Mouse (Mus musculus) limb, embryonic 11.5 days (tissue): Measurements from ENCODE around the gene St13. TPM values are rescaled to one million over a fixed set of nuclear protein-coding genes. Genes with fewer than 3 reads are reported as not detected.

Source experiments
- ATAC-seq: fragments of 200-750 bp; cut with Nextera tagmentation; 2 replicates; pipeline ENCODE4 v1.8.0; 2017; ENCODE audit warnings: low read depth; ENCODE audit not compliant: insufficient number of reproducible peaks, low FRiP score, low TSS enrichment
- DNase-seq: peaks from one replicate; pipeline ENCODE4 v3.0.0-alpha.2; 2015; ENCODE audit warnings: low spot score
- H3K27ac ChIP-seq: fragments of 300-500 bp; sonication (generic); replicated peaks from 2 replicates; pipeline ENCODE4 v1.5.1; 2014; ENCODE audit warnings: low read depth, mild to moderate bottlenecking, low read length
- H3K27me3 ChIP-seq: fragments of 300-500 bp; sonication (generic); 2 replicates; pipeline ENCODE4 v1.6.1; 2014; ENCODE audit warnings: mild to moderate bottlenecking, low read length, mixed read lengths; ENCODE audit not compliant: control insufficient read depth, insufficient read depth
- H3K36me3 ChIP-seq: fragments of 300-500 bp; sonication (generic); 2 replicates; pipeline ENCODE4 v1.6.1; 2014; ENCODE audit warnings: mild to moderate bottlenecking, low read length, moderate library complexity, mixed read lengths; ENCODE audit not compliant: control insufficient read depth, insufficient read depth
- H3K4me1 ChIP-seq: fragments of 300-500 bp; sonication (generic); 2 replicates; pipeline ENCODE4 v1.6.1; 2014; ENCODE audit warnings: low read length, mixed read lengths; ENCODE audit not compliant: control insufficient read depth, insufficient read depth
- H3K4me2 ChIP-seq: fragments of 300-500 bp; sonication (generic); 2 replicates; pipeline ENCODE4 v1.6.1; 2014; ENCODE audit warnings: low read depth, mild to moderate bottlenecking, moderate library complexity; ENCODE audit not compliant: severe bottlenecking
- H3K4me3 ChIP-seq: fragments of 300-500 bp; sonication (generic); 2 replicates; pipeline ENCODE4 v1.5.1; 2014; ENCODE audit warnings: low read depth, low read length
- H3K9ac ChIP-seq: fragments of 300-500 bp; sonication (generic); 2 replicates; pipeline ENCODE4 v1.6.1; 2014; ENCODE audit warnings: mild to moderate bottlenecking, low read length
- H3K9me3 ChIP-seq: fragments of 300-500 bp; sonication (generic); 2 replicates; pipeline ENCODE4 v1.6.1; 2016; ENCODE audit warnings: low read length; ENCODE audit not compliant: control insufficient read depth
- WGBS: fragments of 180-500 bp; shearing (Covaris S2); extraction: QIAGEN DNeasy Blood & Tissue Kit; methylation state at CpG from one replicate; pipeline ENCODE4 v1.1.7; 2014; 5-methylcytosine and 5-hydroxymethylcytosine counted together
- polyA plus RNA-seq: library from polyadenylated mRNA; unstranded; fragments of >200 nt; fragmentation: Nextera tagmentation; extraction: Ambion mirVana; gene quantifications from 2 replicates; pipeline ENCODE4 v1.2.1, GENCODE M21; 2014

St13 gene
- polyA plus RNA-seq = 209 and 211 TPM in 2 replicates

DNA sequence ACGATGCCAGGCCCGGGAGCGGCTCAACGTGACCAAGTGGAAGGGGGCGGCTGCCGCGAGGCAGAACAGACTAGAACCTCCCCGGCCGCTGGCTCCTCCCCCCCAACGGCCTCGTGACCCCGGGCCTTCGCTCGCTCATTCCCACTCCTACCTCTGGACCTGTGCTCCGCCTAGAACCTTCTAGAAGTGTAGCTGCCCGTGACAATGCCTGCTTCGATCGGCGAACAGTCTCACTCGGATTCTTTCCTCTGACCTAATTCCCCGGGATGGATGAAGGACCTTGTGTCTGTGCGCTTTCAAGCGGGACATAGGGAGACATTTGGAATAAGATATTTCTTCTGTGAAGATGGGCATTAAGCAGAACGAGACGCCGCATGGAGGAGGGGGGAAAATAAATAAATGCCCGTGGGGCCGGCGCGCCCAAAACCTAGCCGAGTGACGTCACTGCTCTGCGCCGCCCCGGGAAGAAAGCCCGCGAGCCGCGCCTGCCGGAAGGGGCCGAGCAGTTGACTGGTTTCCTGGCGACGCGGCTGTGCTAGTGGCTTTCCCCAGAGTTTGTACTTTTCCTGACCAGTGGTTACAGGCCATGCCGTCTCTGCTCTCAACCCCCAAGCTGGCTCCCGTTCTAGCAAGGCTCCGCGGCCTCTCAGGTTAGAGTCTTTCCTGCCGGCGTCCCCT lies at the start of gene St13, which contains the start of gene Xpnpep3:
TSS of gene St13 (minus strand) at position 440 of the 678 bp plus-strand sequence.
TSS of gene Xpnpep3 (plus strand) at position 501 of the 678 bp plus-strand sequence.
- peak within 1 kb of the TSS; percentile 71 for H3K4me2 ChIP-seq
- H3K4me3 ChIP-seq = peak within 1 kb of the TSS; percentile 93
- no peaks in the 10 kb centered on the region for H3K27me3 ChIP-seq
- H3K9me3 ChIP-seq = no peaks in the 10 kb centered on the region
- ATAC-seq = peak; percentile 99
- no peaks in the 10 kb centered on the region for H3K36me3 ChIP-seq
- H3K9ac ChIP-seq = peak within 1 kb of the TSS; percentile 91
- no peaks in the 10 kb centered on the region for H3K4me1 ChIP-seq
- under 1% methylated on average over 50 of the region's 50 CpGs for WGBS
- DNase-seq = peak; percentile 99
- peak within 1 kb of the TSS; percentile 66 for H3K27ac ChIP-seq

DNA sequence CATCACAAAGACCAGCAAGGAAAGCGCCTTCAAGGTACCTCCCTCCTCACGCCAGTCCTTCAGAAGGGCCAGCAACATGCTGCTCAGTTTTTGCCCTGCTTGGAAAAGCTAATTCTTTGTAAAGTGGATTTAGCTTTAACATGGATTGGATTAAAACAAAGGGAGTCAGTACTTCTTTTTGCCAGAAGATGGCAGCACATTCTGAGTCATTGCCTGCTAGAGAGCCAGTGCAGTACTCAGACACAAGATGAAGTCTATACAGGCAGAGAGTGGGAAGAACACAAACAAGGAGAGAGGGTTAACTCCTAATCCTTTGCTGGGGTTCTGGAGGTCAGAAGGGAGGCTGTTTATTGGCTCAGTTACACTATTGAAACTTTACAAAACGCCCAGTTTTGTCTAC lies 48.6 kb upstream of the St13 start:
- H3K9ac ChIP-seq = no peak overlapping the region
- no peaks in the 10 kb centered on the region for H3K4me1 ChIP-seq
- WGBS = 62% methylated on average over 3 of the region's 3 CpGs
- DNase-seq (peak; percentile 71), ATAC-seq (no peak)
- H3K4me2 ChIP-seq = no peak overlapping the region
- H3K27ac ChIP-seq = no peak overlapping the region
- H3K27me3 ChIP-seq = no peaks in the 10 kb centered on the region
- H3K9me3 ChIP-seq = no peaks in the 10 kb centered on the region
- H3K36me3 ChIP-seq = peaks cover 4% of the 10 kb centered on the region
- no peak overlapping the region for H3K4me3 ChIP-seq

DNA sequence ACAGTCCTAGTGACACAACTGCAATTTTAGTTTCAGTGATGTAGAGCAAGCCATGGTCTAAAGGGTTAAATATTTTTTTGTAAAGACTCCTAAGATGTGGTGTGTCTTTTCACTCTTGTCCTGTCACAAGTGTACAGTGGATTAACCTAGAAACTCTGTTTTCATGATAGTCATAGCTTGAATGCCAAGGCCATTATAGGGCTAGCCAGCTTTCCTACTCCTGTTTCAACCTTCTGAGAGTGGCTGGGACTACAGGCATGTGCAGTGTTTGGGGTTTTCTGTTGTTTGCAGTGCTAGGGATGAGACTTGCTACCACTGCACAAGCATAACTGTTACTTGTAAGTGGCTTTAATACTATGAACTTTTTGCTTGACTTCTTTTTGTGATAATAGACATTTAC lies 39.4 kb upstream of the St13 start:
- DNase-seq = no peak
- H3K4me3 ChIP-seq = no peak overlapping the region
- H3K4me2 ChIP-seq = no peak overlapping the region

DNA sequence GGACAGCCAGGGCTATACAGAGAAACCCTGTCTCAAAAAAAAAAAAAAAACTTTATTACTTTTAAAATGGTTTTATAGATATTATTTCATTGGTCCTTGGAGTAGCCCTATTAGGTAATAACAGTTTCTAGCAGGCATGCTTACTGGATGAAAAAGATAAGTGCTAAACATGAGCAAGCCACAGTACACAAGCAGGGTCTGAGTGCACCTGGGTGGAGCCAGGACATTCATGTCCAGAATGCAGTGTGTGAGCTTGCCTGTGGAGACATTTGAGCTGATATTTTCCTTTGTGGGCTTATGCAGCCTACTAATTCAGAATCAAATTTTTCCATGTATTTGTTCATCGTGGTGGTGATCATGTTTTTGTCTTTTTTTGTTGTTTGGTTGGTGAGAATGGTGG lies 38.5 kb upstream of the St13 start:
- H3K4me3 ChIP-seq = no peak overlapping the region
- no peaks in the 10 kb centered on the region for H3K27me3 ChIP-seq
- no peak overlapping the region for H3K9ac ChIP-seq
- no peak overlapping the region for H3K4me2 ChIP-seq
- peaks cover 3% of the 10 kb centered on the region; the same call in 1 of the 2 replicates for H3K36me3 ChIP-seq
- 89% methylated on average over 1 of the region's 1 CpGs for WGBS
- no peaks in the 10 kb centered on the region for H3K4me1 ChIP-seq
- no peak overlapping the region for H3K27ac ChIP-seq
- no peak for ATAC-seq
- DNase-seq = no peak
- H3K9me3 ChIP-seq = no peaks in the 10 kb centered on the region

More for the DNA sequence above, 39.4 kb upstream of the St13 start:
- H3K27ac ChIP-seq = no peak overlapping the region
- no peaks in the 10 kb centered on the region for H3K4me1 ChIP-seq
- peaks cover 3% of the 10 kb centered on the region; the same call in 1 of the 2 replicates for H3K36me3 ChIP-seq
- no peak for ATAC-seq
- H3K27me3 ChIP-seq = no peaks in the 10 kb centered on the region
- no peaks in the 10 kb centered on the region for H3K9me3 ChIP-seq
- no peak overlapping the region for H3K9ac ChIP-seq

DNA sequence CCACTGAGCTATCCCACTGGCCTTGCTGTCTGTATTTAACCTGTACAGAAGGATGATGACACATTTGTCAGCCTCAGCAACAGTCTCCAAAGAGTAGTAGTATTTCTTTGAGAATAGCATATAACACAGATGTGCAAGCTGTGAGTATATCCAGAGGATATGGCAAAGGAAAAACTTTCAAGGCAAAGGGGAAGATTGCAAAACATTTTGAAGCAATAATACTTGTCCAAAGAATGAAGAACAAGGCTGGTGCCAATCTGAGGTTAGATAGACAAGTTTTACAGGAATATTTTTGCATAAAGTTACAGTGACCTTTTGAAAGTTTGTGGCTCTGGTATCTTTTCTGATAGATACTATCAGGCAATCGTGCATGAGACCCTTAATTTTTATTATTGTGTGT lies 31.3 kb upstream of the St13 start:
- Histone ChIP-seq H3K4me1 (no peaks in the 10 kb centered on the region), H3K27me3 (no peaks in the 10 kb centered on the region), H3K27ac (no peak overlapping the region), H3K9ac (no peak overlapping the region), H3K9me3 (no peaks in the 10 kb centered on the region), H3K36me3 (peaks cover 4% of the 10 kb centered on the region; the same call in 1 of the 2 replicates), H3K4me3 (no peak overlapping the region), H3K4me2 (no peak overlapping the region)
- 79% methylated on average over 1 of the region's 1 CpGs for WGBS
- ATAC-seq (no peak), DNase-seq (no peak)

DNA sequence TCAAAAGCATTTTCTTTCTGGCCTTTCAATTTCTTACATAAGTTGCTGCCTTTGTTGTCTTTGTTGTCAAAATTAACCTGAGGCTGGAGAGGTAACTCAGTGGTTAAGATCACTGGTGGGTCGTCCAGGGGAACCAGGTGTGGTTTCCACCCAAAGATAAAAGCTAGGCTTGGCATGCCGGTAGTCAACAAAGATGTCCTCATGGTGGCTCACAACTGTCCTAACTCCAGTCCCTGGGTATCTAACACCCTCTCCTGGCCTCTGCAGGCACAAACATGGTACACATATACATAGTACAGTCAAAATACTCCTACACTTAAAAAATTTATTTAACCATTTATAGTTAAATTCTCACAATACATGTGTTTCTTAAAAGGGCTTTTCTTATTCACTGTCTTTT lies 28.1 kb upstream of the St13 start:
- Histone ChIP-seq H3K27me3 (no peaks in the 10 kb centered on the region), H3K9ac (no peak overlapping the region), H3K4me2 (no peak overlapping the region), H3K9me3 (no peaks in the 10 kb centered on the region), H3K4me3 (no peak overlapping the region), H3K4me1 (no peaks in the 10 kb centered on the region), H3K27ac (no peak overlapping the region), H3K36me3 (peaks cover 4% of the 10 kb centered on the region; the same call in 1 of the 2 replicates)
- DNase-seq (no peak), ATAC-seq (no peak)
- WGBS = 85% methylated on average over 2 of the region's 2 CpGs

DNA sequence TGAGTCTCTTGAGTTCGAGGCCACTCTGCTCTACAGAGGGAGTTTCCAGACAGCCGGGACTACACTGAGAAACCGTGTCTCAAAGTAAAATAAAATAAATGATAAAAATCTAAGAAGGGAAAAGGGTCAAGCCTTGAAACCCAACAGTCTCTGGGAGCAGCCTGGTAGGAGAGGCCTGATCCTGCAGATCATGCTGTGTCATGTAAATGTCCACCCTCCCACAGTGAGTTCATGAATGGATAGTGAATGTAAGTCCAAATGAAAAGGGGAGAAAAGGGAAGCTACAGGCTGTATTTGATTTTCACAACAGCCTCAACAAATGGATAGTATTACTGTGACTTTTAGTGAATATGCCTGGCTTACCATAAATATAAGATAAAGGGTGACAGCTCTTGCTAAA lies 25.4 kb upstream of the St13 start:
- Histone ChIP-seq H3K27ac (no peak overlapping the region), H3K27me3 (no peaks in the 10 kb centered on the region), H3K9me3 (no peaks in the 10 kb centered on the region), H3K4me2 (no peak overlapping the region), H3K4me3 (no peak overlapping the region), H3K4me1 (no peaks in the 10 kb centered on the region), H3K9ac (no peak overlapping the region), H3K36me3 (peaks cover 4% of the 10 kb centered on the region; the same call in 1 of the 2 replicates)
- DNase-seq (no peak), ATAC-seq (no peak)
- 87% methylated on average over 3 of the region's 3 CpGs for WGBS

DNA sequence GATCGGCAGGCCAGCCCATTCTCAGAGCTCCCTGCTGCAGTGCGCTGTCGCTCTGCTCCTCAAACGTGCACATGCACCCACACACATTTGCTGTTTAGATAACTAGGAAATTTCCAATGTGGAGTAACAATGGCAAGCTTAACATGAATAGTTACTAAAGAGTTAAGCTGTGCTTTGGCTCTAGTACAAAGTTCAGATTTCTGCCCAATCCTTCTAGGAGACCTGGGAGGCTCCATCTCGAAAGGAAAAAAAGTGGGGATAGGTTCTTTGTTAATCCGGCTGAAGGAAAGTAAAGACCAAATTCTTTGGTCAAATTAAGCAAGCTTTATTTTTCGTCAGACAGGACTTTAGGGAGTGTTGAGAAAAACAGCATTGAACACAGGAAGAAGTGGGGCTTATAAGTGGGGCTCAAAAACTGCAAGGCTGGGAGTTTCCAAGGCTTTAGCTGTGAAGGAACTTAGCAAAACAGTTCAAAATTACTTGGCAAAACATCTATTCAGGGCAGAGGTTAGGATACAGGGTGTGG lies 22.3 kb upstream of the St13 start:
- Histone ChIP-seq H3K4me1 (no peaks in the 10 kb centered on the region), H3K4me3 (no peak overlapping the region), H3K27me3 (no peaks in the 10 kb centered on the region), H3K9ac (no peak overlapping the region), H3K4me2 (no peak overlapping the region), H3K27ac (no peak overlapping the region), H3K36me3 (peaks cover under 1% of the 10 kb centered on the region; the same call in 1 of the 2 replicates), H3K9me3 (no peaks in the 10 kb centered on the region)
- DNase-seq (no peak), ATAC-seq (no peak)
- 81% methylated on average over 7 of the region's 7 CpGs for WGBS
